Mouse (Mus musculus) ES-E14 (cell line): Measurements from ENCODE around the gene Sox12. TPM values are rescaled to one million over a fixed set of nuclear protein-coding genes. Genes with fewer than 3 reads are reported as not detected.
A peak's percentile ranks its signal among the peaks of the same experiment; 100 is the strongest.

Source experiments
- DNase-seq: peaks from one replicate; pipeline ENCODE4 v3.0.0-alpha.2; 2013; ENCODE audit warnings: low read depth, low spot score
- H3K27ac ChIP-seq: 2 replicates; pipeline ENCODE4 v1.5.1; 2012; ENCODE audit warnings: low read depth, mild to moderate bottlenecking, low read length, moderate library complexity, mixed read lengths; ENCODE audit not compliant: poor library complexity, insufficient read depth, severe bottlenecking
- H3K36me3 ChIP-seq: 2 replicates; pipeline ENCODE4 v1.6.1; 2012; ENCODE audit warnings: mild to moderate bottlenecking, low read length, moderate library complexity, mixed read lengths; ENCODE audit not compliant: control insufficient read depth, poor library complexity, insufficient read depth, severe bottlenecking
- H3K4me1 ChIP-seq, 2 experiments: fragments of 150-350 bp in 1 of 2; sonication (generic) in 1 of 2; 2 replicates each; pipeline ENCODE4 v1.6.1; 2012; ENCODE audit warnings: low read length in 2 of 2, mild to moderate bottlenecking in 1 of 2, mixed read lengths in 1 of 2; ENCODE audit not compliant: control insufficient read depth in 2 of 2, insufficient read depth in 2 of 2, poor library complexity in 1 of 2
- H3K4me3 ChIP-seq, 2 experiments: fragments of 150-350 bp in 1 of 2; sonication (generic) in 1 of 2; 2 replicates each; pipeline ENCODE4 v1.5.1; 2012; ENCODE audit warnings: low read length in 2 of 2, low read depth in 1 of 2, mild to moderate bottlenecking in 1 of 2, mixed read lengths in 1 of 2; ENCODE audit not compliant: insufficient read depth in 1 of 2, poor library complexity in 1 of 2, severe bottlenecking in 1 of 2
- H3K9ac ChIP-seq: 2 replicates; pipeline ENCODE4 v1.6.1; 2012; ENCODE audit warnings: low read depth, mild to moderate bottlenecking, low read length, mixed read lengths; ENCODE audit not compliant: poor library complexity, insufficient read depth, severe bottlenecking
- H3K9me3 ChIP-seq: fragments of 150-350 bp; sonication (generic); 2 replicates; pipeline ENCODE4 v1.6.1; 2012; ENCODE audit warnings: low read depth, mild to moderate bottlenecking, low read length; ENCODE audit not compliant: control insufficient read depth, insufficient read depth
- CHD2 ChIP-seq: IDR thresholded peaks from 2 replicates; pipeline ENCODE4 v1.6.1; 2014; ENCODE audit warnings: mild to moderate bottlenecking, low read depth, low read length, inconsistent platforms
- HCFC1 ChIP-seq: IDR thresholded peaks from 2 replicates; pipeline ENCODE4 v1.6.1; 2012; ENCODE audit warnings: low read length, inconsistent platforms, borderline replicate concordance; ENCODE audit not compliant: insufficient read depth
- MAFK ChIP-seq: IDR thresholded peaks from 2 replicates; pipeline ENCODE4 v1.6.1; 2014; ENCODE audit warnings: mild to moderate bottlenecking, low read depth, low read length, inconsistent platforms; ENCODE audit not compliant: insufficient read depth
- ZC3H11A ChIP-seq: IDR thresholded peaks from 2 replicates; pipeline ENCODE4 v1.6.1; 2012; ENCODE audit warnings: low read depth, mild to moderate bottlenecking, inconsistent platforms, low read length, borderline replicate concordance
- ZNF384 ChIP-seq: IDR thresholded peaks from 2 replicates; pipeline ENCODE4 v1.6.1; 2012; ENCODE audit warnings: low read depth, low read length, inconsistent platforms
- in situ Hi-C, 2 experiments: fragments of 600-800 bp; cut with MboI; formaldehyde crosslinking; loops; one replicate each; pipeline ENCODE4 v1.15.1; 2025; ENCODE audit warnings: low sequenced_read_pairs in 2 of 2, inconsistent platforms in 1 of 2; ENCODE audit not compliant: unreplicated experiment in 2 of 2
- total RNA-seq: library from RNA; depleted of rRNA; stranded (reverse); fragments of 300-350 nt; gene quantifications from 2 replicates; pipeline ENCODE4 v1.2.3, GENCODE M21; 2012

Sox12 gene
- total RNA-seq, 1 experiment = 7.4 TPM

- Histone ChIP-seq H3K4me1 (peaks cover 0 to 1% of the 10 kb centered on the region in 2 experiments; a peak in 1 of 4 replicates), H3K9me3 (no peaks in the 10 kb centered on the region), H3K36me3 (no peaks in the 10 kb centered on the region), H3K9ac (no peak overlapping the region), H3K4me3 (no peak overlapping the region), H3K27ac (no peak overlapping the region)
- no peak for TF ChIP-seq HCFC1
- TF ChIP-seq ZC3H11A = no peak
- TF ChIP-seq ZNF384 = no peak
- no peak for TF ChIP-seq CHD2
- TF ChIP-seq MAFK = no peak
- no peak for DNase-seq
- in situ Hi-C loops = no loop called here
These were observed 44.5 kb upstream of the Sox12 start for GRCm38 (mm10) chr2:152442322-152442721.

- H3K27ac ChIP-seq = no peak overlapping the region
- no peak overlapping the region for H3K9ac ChIP-seq
- H3K4me1 ChIP-seq = no peaks in the 10 kb centered on the region
- H3K9me3 ChIP-seq = no peaks in the 10 kb centered on the region
- TF ChIP-seq ZC3H11A (no peak), MAFK (no peak), ZNF384 (no peak), CHD2 (no peak), HCFC1 (no peak)
- H3K36me3 ChIP-seq = no peaks in the 10 kb centered on the region
- H3K4me3 ChIP-seq = no peak overlapping the region
- no peak for DNase-seq
- in situ Hi-C loops = no loop called here
These were observed 42.0 kb upstream of the Sox12 start for GRCm38 (mm10) chr2:152439833-152440232.

- no peak for DNase-seq
- H3K4me3 ChIP-seq = no peak overlapping the region
- no peaks in the 10 kb centered on the region for H3K36me3 ChIP-seq
- H3K9me3 ChIP-seq = no peaks in the 10 kb centered on the region
- in situ Hi-C loops = no loop called here
- H3K4me1 ChIP-seq = no peaks in the 10 kb centered on the region
- no peak for TF ChIP-seq ZC3H11A
- no peak for TF ChIP-seq MAFK
- TF ChIP-seq CHD2 = no peak
- no peak for TF ChIP-seq ZNF384
- TF ChIP-seq HCFC1 = no peak
- H3K9ac ChIP-seq = no peak overlapping the region
- no peak overlapping the region for H3K27ac ChIP-seq
These were observed 41.1 kb upstream of the Sox12 start for GRCm38 (mm10) chr2:152438963-152439362.

- Histone ChIP-seq H3K4me3 (peak overlapping the region; percentile 39 to 43; a peak in 3 of 4 replicates), H3K9ac (peak overlapping the region; percentile 59), H3K4me1 (no peaks in the 10 kb centered on the region), H3K27ac (no peak overlapping the region), H3K36me3 (no peaks in the 10 kb centered on the region), H3K9me3 (no peaks in the 10 kb centered on the region)
- TF ChIP-seq ZC3H11A = 0 out of 2 replicates have a peak, but pooled peaks have one; percentile 30
- TF ChIP-seq HCFC1 = no peak
- in situ Hi-C loops = no loop called here
- DNase-seq = peak; percentile 71
These were observed 39.4 kb upstream of the Sox12 start for GRCm38 (mm10) chr2:152436983-152437860.
